Mouse (Mus musculus) heart, postnatal 25 days (tissue): ENCODE data around the gene Vmn2r23. TPM values are rescaled to one million over a fixed set of nuclear protein-coding genes. Genes with fewer than 3 reads are reported as not detected.
"Not testable (repeated sequence)": the region's sequence is repeated elsewhere in the genome, so short reads cannot be mapped to it uniquely, and the experiment has no call there.

ENCODE experiments used
- DNase-seq: peaks from one replicate; pipeline ENCODE4 v3.0.0; 2022; ENCODE audit warnings: low spot score
- intact Hi-C: fragments of 180-260 bp; cut with DNase I; formaldehyde crosslinking; loops from one replicate; pipeline ENCODE4 v1.15.1; 2025
- total RNA-seq, 2 experiments: library from RNA; stranded (reverse); gene quantifications; 2 replicates each; pipeline ENCODE4 v1.2.3; 2021

Vmn2r23 gene
- not detected for total RNA-seq

- intact Hi-C loops: no loop called here
- DNase-seq: no peak
Measured at GRCm38 (mm10) chr6:123702370-123702769, at the start of gene Vmn2r23. TSS of gene Vmn2r23 (plus strand) at chr6:123702670.

DNA sequence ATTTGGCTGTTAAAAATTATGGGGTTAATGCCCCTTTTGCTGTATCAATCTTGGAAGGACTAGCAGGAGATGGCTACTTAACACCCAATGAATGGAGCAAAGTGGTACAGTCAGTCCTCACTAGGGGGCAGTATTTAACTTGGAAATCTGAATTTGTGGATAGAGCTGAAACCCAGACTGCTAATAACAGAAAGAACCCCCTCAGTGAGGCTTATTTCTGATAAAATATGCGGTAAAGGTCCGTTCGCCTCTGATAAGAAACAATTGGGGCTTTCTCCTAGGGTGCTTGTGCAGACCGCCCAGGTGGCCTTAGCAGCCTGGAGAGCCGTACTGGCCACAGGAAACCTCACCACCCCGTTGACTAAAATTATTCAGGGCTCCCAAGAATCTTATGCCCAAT is 45.4 kb upstream of the Vmn2r23 start:
- intact Hi-C loops: no loop called here
- DNase-seq: no peak

GRCm38 (mm10) chr6:123696639-123697038 is 5.8 kb upstream of the Vmn2r23 start:
- DNase-seq, intact Hi-C loops: not testable (repeated sequence)

GRCm38 (mm10) chr6:123697213-123697612 is 5.3 kb upstream of the Vmn2r23 start:
- no peak for DNase-seq
- intact Hi-C loops: no loop called here

- DNase-seq: no peak
- intact Hi-C loops: no loop called here
Measured at GRCm38 (mm10) chr6:123770031-123770430, 67.6 kb downstream of the Vmn2r23 start.

GRCm38 (mm10) chr6:123778579-123778978 is 76.1 kb downstream of the Vmn2r23 start, which contains the start of gene Vmn2r24:
TSS of gene Vmn2r24 (plus strand) at chr6:123778879.
- intact Hi-C loops: no loop called here
- DNase-seq: no peak

DNA sequence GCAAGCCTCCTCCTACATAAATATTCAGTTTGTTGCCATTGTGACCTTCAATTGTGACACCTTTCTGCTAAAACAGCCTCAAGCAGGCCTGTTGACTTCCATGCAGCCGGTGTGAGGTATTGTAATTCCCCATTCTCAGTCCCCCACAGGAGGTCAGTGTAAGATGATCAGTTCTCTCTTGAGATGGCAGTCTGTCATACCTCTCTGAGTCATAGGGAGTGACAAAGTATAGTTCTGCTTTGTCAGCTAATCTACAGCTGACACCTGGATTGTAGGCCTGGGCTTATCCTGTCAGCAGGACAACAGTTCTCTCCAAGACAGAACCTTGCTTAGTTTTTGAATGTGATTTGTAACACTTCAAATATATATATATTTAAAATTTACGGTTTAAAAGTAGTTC is 82.4 kb downstream of the Vmn2r23 start:
- DNase-seq: no peak
- intact Hi-C loops: no loop called here

- no peak for DNase-seq
- intact Hi-C loops: no loop called here
Measured at GRCm38 (mm10) chr6:123793746-123794145, 91.3 kb downstream of the Vmn2r23 start.

Other genes with a start within 250 kb of the Vmn2r23 start
- gene Vmn2r21, start 169.3 kb upstream of the Vmn2r23 start, total RNA-seq: not detected
- not detected for gene Vmn2r22, start 51.9 kb upstream of the Vmn2r23 start, total RNA-seq
- not detected for gene Vmn2r24, start 76.2 kb downstream of the Vmn2r23 start, total RNA-seq
- gene Vmn2r25, start 150.8 kb downstream of the Vmn2r23 start, total RNA-seq: not detected